Mouse (Mus musculus) left cerebral cortex, adult 9 months (tissue): Measurements from ENCODE around the gene Ptprj.
A peak's percentile ranks its signal among the peaks of the same experiment; 100 is the strongest.
"Not testable (repeated sequence)": the region's sequence is repeated elsewhere in the genome, so short reads cannot be mapped to it uniquely, and the experiment has no call there.

Source experiments
- DNase-seq, 2 experiments: peaks; one replicate each; pipeline ENCODE4 v3.0.0; 2022; ENCODE audit warnings: low spot score in 2 of 2

Ptprj gene

GRCm38 (mm10) chr2:90481505-90481904 is 98.9 kb downstream of the Ptprj start:
- DNase-seq = no peak

- no peak for DNase-seq
These were observed 99.6 kb downstream of the Ptprj start for GRCm38 (mm10) chr2:90480747-90481308.

GRCm38 (mm10) chr2:90478531-90478930 is 101.9 kb downstream of the Ptprj start:
- DNase-seq = no peak

GRCm38 (mm10) chr2:90477617-90478016 is 102.8 kb downstream of the Ptprj start:
- no peak for DNase-seq

GRCm38 (mm10) chr2:90476792-90477191 is 103.7 kb downstream of the Ptprj start:
- no peak for DNase-seq

- DNase-seq = no peak
These were observed 104.1 kb downstream of the Ptprj start for GRCm38 (mm10) chr2:90476319-90476718.

- peak; percentile 55 to 89 for DNase-seq
These were observed 105.6 kb downstream of the Ptprj start for GRCm38 (mm10) chr2:90474593-90475405.

GRCm38 (mm10) chr2:90472701-90473100 is 107.7 kb downstream of the Ptprj start:
- no peak for DNase-seq

GRCm38 (mm10) chr2:90470122-90470521 is 110.3 kb downstream of the Ptprj start:
- DNase-seq = no peak

- no peak for DNase-seq
These were observed 114.0 kb downstream of the Ptprj start for GRCm38 (mm10) chr2:90466480-90466879.

- DNase-seq = no peak
These were observed 116.7 kb downstream of the Ptprj start for GRCm38 (mm10) chr2:90463735-90464134.

- DNase-seq = no peak
These were observed 118.2 kb downstream of the Ptprj start for GRCm38 (mm10) chr2:90462252-90462651.

GRCm38 (mm10) chr2:90457946-90458345 is 122.5 kb downstream of the Ptprj start:
- no peak for DNase-seq

- no peak for DNase-seq
These were observed 128.1 kb downstream of the Ptprj start for GRCm38 (mm10) chr2:90452380-90452779.

- DNase-seq = no peak
These were observed 131.3 kb downstream of the Ptprj start for GRCm38 (mm10) chr2:90448967-90449740.

GRCm38 (mm10) chr2:90443811-90444210 is 136.6 kb downstream of the Ptprj start:
- no peak for DNase-seq

- DNase-seq = not testable (repeated sequence)
These were observed 138.6 kb downstream of the Ptprj start for GRCm38 (mm10) chr2:90441811-90442210.

- DNase-seq = not testable (repeated sequence)
These were observed 140.3 kb downstream of the Ptprj start for GRCm38 (mm10) chr2:90440169-90440568.

- not testable (repeated sequence) for DNase-seq
These were observed 143.0 kb downstream of the Ptprj start for GRCm38 (mm10) chr2:90437453-90437852.

- not testable (repeated sequence) for DNase-seq
These were observed 150.7 kb downstream of the Ptprj start for GRCm38 (mm10) chr2:90429782-90430181.

- not testable (repeated sequence) for DNase-seq
These were observed 151.3 kb downstream of the Ptprj start for GRCm38 (mm10) chr2:90428988-90429717.

GRCm38 (mm10) chr2:90424937-90425336 is 155.5 kb downstream of the Ptprj start:
- DNase-seq = not testable (repeated sequence)
